Mouse (Mus musculus) megakaryocyte-erythroid progenitor cell, adult 5-6 weeks (primary cell): ENCODE data around the gene Gck. TPM values are rescaled to one million over a fixed set of nuclear protein-coding genes. Genes with fewer than 3 reads are reported as not detected.

ENCODE experiments used
- ATAC-seq: replicated peaks from 2 replicates; pipeline ENCODE4 v1.8.0; 2016; ENCODE audit warnings: mild to moderate bottlenecking, inconsistent platforms; ENCODE audit not compliant: severe bottlenecking, poor library complexity, low FRiP score, low TSS enrichment
- total RNA-seq, 2 experiments: library from RNA; stranded (forward) in 1 of 2; stranded (reverse) in 1 of 2; fragments of 200-1000, 215-1000 nt in 1 of 2; fragments of >200 nt in 1 of 2; fragmentation: Nextera tagmentation in 1 of 2; gene quantifications; 2 replicates each; pipeline ENCODE4 v1.2.3; 2014 to 2017

Gene Gck
- total RNA-seq, 2 experiments from 2014 or later, result not detected

- no peak for ATAC-seq
Observed at GRCm38 (mm10) chr11:5855902-5856301, 94.0 kb downstream of the Gck start.

GRCm38 (mm10) chr11:5855481-5855880, 94.4 kb downstream of the Gck start:
- ATAC-seq, result no peak

- no peak for ATAC-seq
Observed at GRCm38 (mm10) chr11:5852314-5852713, 97.6 kb downstream of the Gck start.

DNA sequence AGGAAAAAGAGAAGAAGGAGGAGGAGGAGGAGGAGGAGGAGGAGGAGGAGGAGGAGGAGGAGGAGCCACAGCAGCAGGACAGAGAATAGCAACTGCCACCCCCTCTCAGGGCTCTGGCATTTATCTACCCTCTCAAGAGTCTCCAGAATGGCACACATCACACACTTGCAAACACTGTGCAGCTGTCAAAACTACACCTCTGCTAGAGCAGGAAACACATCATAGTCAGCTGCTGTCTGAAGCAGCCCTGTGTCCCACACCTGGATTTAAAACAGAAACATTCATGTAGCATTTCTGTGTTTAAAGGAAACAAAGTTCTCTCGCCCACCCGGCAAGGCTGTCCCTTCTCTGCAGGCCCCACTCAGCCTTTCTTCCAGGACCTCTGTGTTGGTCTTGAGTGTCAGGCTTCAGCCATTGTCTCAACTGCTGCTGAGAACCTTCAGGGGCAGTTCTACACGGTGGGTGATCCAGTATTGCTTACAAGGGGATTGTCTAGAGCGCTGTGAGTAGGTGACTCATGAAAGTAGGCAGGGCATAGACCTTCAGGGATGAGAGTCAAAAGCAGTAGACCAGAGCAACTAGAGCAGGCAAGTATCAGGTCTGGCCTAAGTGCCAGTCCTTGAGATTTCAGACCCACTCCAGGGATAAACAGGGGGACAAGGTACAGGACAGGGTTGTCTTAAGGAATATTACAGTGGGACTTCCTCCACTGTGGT, 98.7 kb downstream of the Gck start:
- no peak for ATAC-seq

Other genes with a start within 250 kb of the Gck start
- 128 and 195 TPM in 2 replicates for gene Mrps24, start 234.4 kb downstream of the Gck start, total RNA-seq (2014; fragmentation: Nextera tagmentation)
- 72.1 and 95.9 TPM in 2 replicates for gene Mrps24, start 234.4 kb downstream of the Gck start, total RNA-seq (2017)
- gene Urgcp, start 187.7 kb downstream of the Gck start, total RNA-seq (2014; fragmentation: Nextera tagmentation), result 6.8 and 12.1 TPM in 2 replicates
- 5.9 and 7.8 TPM in 2 replicates for gene Urgcp, start 187.7 kb downstream of the Gck start, total RNA-seq (2017)
- 47.1 and 48.7 TPM in 2 replicates for gene Dbnl, start 161.6 kb downstream of the Gck start, total RNA-seq (2014; fragmentation: Nextera tagmentation)
- 58.7 and 68.5 TPM in 2 replicates for gene Dbnl, start 161.6 kb downstream of the Gck start, total RNA-seq (2017)
- gene Pgam2, start 146.3 kb downstream of the Gck start, total RNA-seq (2014; fragmentation: Nextera tagmentation), result 0.24 TPM in 1 of 2 replicates, not detected in the other
- gene Pgam2, start 146.3 kb downstream of the Gck start, total RNA-seq (2017), result not detected in 2 replicates
- gene Polm, start 112.1 kb downstream of the Gck start, total RNA-seq (2014; fragmentation: Nextera tagmentation), result 8.8 and 15.2 TPM in 2 replicates
- 3.6 and 3.9 TPM in 2 replicates for gene Polm, start 112.1 kb downstream of the Gck start, total RNA-seq (2017)
- not detected in 2 replicates for gene Aebp1, start 88.1 kb downstream of the Gck start, total RNA-seq (2014; fragmentation: Nextera tagmentation)
- gene Aebp1, start 88.1 kb downstream of the Gck start, total RNA-seq (2017), result not detected in 2 replicates
- 115 and 138 TPM in 2 replicates for gene Pold2, start 71.8 kb downstream of the Gck start, total RNA-seq (2014; fragmentation: Nextera tagmentation)
- gene Pold2, start 71.8 kb downstream of the Gck start, total RNA-seq (2017), result 55.7 and 85.8 TPM in 2 replicates
- not detected in 2 replicates for gene Myl7, start 51.3 kb downstream of the Gck start, total RNA-seq (2014; fragmentation: Nextera tagmentation)
- gene Myl7, start 51.3 kb downstream of the Gck start, total RNA-seq (2017), result not detected in 2 replicates
- gene Ykt6, start 5.6 kb upstream of the Gck start, total RNA-seq (2014; fragmentation: Nextera tagmentation), result 31.2 and 37.7 TPM in 2 replicates
- gene Ykt6, start 5.6 kb upstream of the Gck start, total RNA-seq (2017), result 42.3 and 43.6 TPM in 2 replicates
- gene Camk2b, start 116.3 kb upstream of the Gck start, total RNA-seq (2014; fragmentation: Nextera tagmentation), result 0.52 and 3.0 TPM in 2 replicates
- gene Camk2b, start 116.3 kb upstream of the Gck start, total RNA-seq (2017), result 1.6 TPM in 1 of 2 replicates, not detected in the other
- 2.9 TPM in 1 of 2 replicates, not detected in the other for gene A730071L15Rik, start 249.9 kb upstream of the Gck start, total RNA-seq (2014; fragmentation: Nextera tagmentation)
- gene A730071L15Rik, start 249.9 kb upstream of the Gck start, total RNA-seq (2017), result 0.47 TPM in 1 of 2 replicates, not detected in the other